Mouse (Mus musculus) forebrain, embryonic 10.5 days (tissue): Measurements from ENCODE around the gene Phka2. TPM values are rescaled to one million over a fixed set of nuclear protein-coding genes. Genes with fewer than 3 reads are reported as not detected.

Source experiments
- DNase-seq: peaks from one replicate; pipeline ENCODE4 v3.0.0-alpha.2; 2017; ENCODE audit warnings: low spot score; ENCODE audit errors: extremely low spot score
- H3K27ac ChIP-seq: fragments of 300-500 bp; sonication (generic); 2 replicates; pipeline ENCODE4 v1.5.1; 2016; ENCODE audit warnings: mild to moderate bottlenecking
- H3K27me3 ChIP-seq: fragments of 300-500 bp; sonication (generic); 2 replicates; pipeline ENCODE4 v1.6.1; 2016; ENCODE audit warnings: mild to moderate bottlenecking; ENCODE audit not compliant: poor library complexity, severe bottlenecking
- H3K36me3 ChIP-seq: fragments of 300-500 bp; sonication (generic); replicated peaks from 2 replicates; pipeline ENCODE4 v1.6.1; 2016; ENCODE audit warnings: mild to moderate bottlenecking, moderate library complexity
- H3K4me1 ChIP-seq: fragments of 300-500 bp; sonication (generic); 2 replicates; pipeline ENCODE4 v1.6.1; 2016
- H3K4me3 ChIP-seq: fragments of 300-500 bp; sonication (generic); 2 replicates; pipeline ENCODE4 v1.5.1; 2016; ENCODE audit warnings: mild to moderate bottlenecking, moderate library complexity
- H3K9me3 ChIP-seq: fragments of 300-500 bp; sonication (generic); 2 replicates; pipeline ENCODE4 v1.6.1; 2016; ENCODE audit warnings: mild to moderate bottlenecking, moderate library complexity
- WGBS: fragments of 180-500 bp; shearing (Covaris S2); methylation state at CpG from one replicate; pipeline ENCODE4 v1.1.7; 2016; 5-methylcytosine and 5-hydroxymethylcytosine counted together
- polyA plus RNA-seq: library from polyadenylated mRNA; unstranded; fragments of >200 nt; fragmentation: Nextera tagmentation; extraction: Ambion mirVana; gene quantifications from 2 replicates; pipeline ENCODE4 v1.2.1, GENCODE M21; 2016

Gene Phka2
- 15.9 and 16.9 TPM in 2 replicates for polyA plus RNA-seq

DNA sequence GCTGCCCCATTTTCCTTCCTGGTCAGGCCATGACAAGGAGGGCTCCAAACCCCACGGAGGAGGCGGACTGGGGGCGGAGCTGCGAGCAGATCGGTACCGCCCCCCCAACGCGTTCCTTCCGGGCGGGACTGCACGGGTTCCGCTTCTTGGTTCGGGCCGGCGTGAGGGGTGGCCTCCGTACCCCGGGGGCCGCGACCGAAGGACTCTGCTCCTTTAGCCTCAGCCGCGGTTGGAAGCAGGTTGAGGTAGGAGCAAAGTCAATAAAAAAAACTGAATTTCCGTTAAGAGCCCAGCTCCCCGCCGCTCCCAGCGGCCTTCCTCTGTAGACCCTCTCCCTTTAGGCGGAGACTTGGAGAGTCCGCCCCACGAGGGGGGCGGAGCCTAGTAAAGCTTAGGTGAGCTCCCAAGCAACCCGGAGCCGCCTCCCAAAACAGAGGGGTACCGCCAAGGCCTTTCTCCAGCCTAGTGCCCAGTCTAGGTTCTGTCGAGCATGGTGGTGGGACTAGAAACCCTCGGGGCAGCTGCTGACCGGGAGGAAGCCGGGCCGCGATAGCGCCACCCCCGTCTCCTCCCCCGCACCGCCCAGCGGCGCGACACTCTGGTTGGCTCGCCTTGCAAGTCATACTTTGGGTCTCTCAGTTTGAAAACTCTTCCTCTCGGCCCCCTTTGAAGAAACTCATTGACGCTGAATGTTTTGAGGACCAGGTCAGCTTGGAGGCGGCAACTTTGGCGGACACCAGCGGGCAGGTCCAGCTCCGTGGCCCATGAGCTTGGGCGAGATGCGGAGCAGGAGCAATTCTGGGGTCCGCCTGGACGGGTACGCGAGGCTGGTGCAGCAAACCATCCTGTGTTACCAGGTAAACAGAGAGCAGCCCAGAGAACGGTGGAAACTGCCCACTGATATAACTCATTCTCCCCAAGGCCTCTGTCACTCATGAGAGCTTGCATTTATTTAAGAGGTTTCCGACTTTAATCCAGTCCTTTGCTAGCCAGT, at the start of gene Phka2:
Gene Phka2, plus strand, starts transcription at position 119 of the 994 bp plus-strand sequence.
- Histone ChIP-seq H3K27me3 (peaks cover 80% of the 10 kb centered on the region), H3K36me3 (no peaks in the 10 kb centered on the region), H3K4me1 (peaks cover 9% of the 10 kb centered on the region), H3K27ac (peak within 1 kb of the TSS; percentile 92), H3K9me3 (no peaks in the 10 kb centered on the region), H3K4me3 (peak within 1 kb of the TSS; percentile 63)
- peak; percentile 76 for DNase-seq
- 20% methylated on average over 61 of the region's 61 CpGs for WGBS

DNA sequence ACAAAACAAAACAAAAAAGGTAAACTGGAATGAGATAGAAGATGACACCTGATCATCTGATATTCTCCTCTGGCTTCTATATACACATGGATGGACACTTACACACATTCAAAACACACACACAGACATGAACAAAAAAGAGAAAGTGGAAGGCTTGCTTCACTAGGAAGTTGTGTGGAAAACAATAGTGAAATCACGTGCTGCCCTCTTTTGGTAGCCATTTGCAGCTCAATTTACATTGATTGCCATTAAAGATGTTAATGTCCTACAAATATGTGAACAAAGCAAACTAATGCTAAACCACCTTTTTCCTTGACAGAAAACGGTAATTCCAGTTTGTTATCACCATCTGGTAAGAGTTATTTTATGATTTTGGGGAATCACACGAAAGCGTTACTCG, 46.3 kb upstream of the Phka2 start:
- H3K4me3 ChIP-seq, result no peak overlapping the region
- H3K36me3 ChIP-seq, result no peaks in the 10 kb centered on the region
- peaks cover 87% of the 10 kb centered on the region for H3K27me3 ChIP-seq
- no peaks in the 10 kb centered on the region for H3K9me3 ChIP-seq
- H3K4me1 ChIP-seq, result no peaks in the 10 kb centered on the region
- WGBS, result 80% methylated on average over 5 of the region's 5 CpGs
- H3K27ac ChIP-seq, result no peak overlapping the region
- no peak for DNase-seq

DNA sequence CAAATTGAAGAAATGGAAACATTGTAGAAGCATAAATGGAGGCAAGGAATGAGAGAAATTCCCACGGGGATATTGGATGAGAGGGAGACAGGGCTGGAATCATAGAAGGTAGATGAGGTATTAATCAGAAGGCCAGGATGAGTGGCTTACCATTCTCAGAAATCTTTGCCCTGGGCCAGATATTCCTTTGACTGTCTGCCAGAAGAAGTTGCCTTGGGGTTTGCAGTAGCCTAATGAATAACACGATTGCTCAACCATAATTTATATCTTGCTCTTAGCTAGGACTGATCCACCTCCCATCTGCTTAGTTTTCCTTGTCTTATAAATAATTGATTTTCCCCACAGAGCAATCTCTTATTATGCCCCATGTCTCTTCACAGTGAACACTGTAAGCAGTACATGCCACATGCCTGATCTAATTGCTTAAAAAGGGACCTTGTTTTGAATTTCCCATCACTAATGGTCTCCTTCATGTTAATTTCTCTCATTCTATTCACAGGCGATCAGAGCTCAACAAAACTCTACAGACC, 30.6 kb upstream of the Phka2 start:
- H3K4me1 ChIP-seq, result no peaks in the 10 kb centered on the region
- peaks cover 55% of the 10 kb centered on the region for H3K27me3 ChIP-seq
- no peaks in the 10 kb centered on the region for H3K36me3 ChIP-seq
- no peak overlapping the region for H3K4me3 ChIP-seq
- 83% methylated on average over 3 of the region's 3 CpGs for WGBS
- DNase-seq, result no peak
- no peaks in the 10 kb centered on the region for H3K9me3 ChIP-seq
- no peak overlapping the region for H3K27ac ChIP-seq

DNA sequence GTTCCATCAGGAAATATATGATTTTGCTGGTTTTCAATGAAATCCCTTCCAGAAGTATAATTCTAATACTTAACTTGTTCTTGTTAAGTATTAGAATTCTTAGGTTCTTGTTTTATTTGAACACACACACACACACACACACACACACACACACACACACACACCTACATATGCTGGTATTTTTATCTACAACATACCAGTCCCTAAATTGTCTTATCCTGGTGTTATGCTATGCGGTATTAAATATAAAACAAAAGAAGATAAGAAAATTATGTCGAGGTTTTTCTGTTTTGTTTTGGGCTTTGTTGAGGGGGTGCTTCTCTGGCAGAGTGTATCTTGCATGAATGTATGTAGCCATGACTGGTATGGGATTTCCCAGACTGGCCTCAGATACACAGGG, 12.2 kb upstream of the Phka2 start:
- no peaks in the 10 kb centered on the region for H3K4me1 ChIP-seq
- H3K36me3 ChIP-seq, result no peaks in the 10 kb centered on the region
- H3K4me3 ChIP-seq, result no peak overlapping the region
- peaks cover 88% of the 10 kb centered on the region for H3K27me3 ChIP-seq
- DNase-seq, result no peak
- no peak overlapping the region for H3K27ac ChIP-seq
- no peaks in the 10 kb centered on the region for H3K9me3 ChIP-seq
- WGBS, result 87% methylated on average over 2 of the region's 2 CpGs

DNA sequence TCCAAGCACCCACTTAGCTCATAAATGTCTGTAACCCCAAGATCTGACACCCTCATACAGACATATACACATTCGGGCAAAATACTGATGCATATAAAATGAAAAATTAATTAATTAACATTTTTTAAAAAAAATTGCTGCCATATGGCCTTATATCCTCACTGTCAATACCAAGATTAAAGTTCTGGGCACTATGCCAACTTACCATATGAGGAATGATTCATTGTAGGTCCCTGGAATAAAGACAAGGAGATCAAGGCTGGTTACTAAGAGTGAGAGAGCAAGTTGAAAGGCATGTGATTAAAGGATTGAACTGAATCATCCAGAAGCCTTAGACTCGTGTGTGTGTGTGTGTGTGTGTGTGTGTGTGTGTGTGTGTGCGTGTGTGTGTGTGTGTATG, 7.6 kb upstream of the Phka2 start:
- Histone ChIP-seq H3K27ac (no peak overlapping the region), H3K4me3 (no peak overlapping the region), H3K27me3 (peaks cover 84% of the 10 kb centered on the region), H3K36me3 (no peaks in the 10 kb centered on the region), H3K4me1 (no peaks in the 10 kb centered on the region), H3K9me3 (no peaks in the 10 kb centered on the region)
- DNase-seq, result no peak
- 62% methylated on average over 3 of the region's 3 CpGs for WGBS

DNA sequence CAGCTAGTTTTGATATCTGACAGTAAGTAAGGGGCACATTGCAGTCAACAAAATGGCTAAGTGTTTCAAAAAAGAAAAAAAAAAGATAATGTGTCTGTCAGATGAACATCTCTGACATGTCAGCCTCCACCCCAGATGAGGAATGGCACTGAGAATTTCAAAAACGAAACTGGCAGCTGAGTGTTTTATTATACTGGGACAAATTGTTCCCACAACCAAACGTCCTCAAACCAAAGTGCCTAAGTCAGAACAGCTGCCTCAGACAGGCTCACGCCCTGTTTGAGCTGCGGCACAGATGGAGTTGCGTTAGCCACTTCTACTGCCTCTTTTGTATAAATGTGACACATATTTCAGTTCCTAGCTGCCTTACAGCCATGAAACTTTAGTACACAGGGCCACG, 7.0 kb upstream of the Phka2 start:
- no peak overlapping the region for H3K4me3 ChIP-seq
- H3K27ac ChIP-seq, result no peak overlapping the region
- peaks cover 78% of the 10 kb centered on the region for H3K27me3 ChIP-seq
- H3K9me3 ChIP-seq, result no peaks in the 10 kb centered on the region
- 78% methylated on average over 6 of the region's 6 CpGs for WGBS
- DNase-seq, result no peak
- no peaks in the 10 kb centered on the region for H3K36me3 ChIP-seq
- no peaks in the 10 kb centered on the region for H3K4me1 ChIP-seq

DNA sequence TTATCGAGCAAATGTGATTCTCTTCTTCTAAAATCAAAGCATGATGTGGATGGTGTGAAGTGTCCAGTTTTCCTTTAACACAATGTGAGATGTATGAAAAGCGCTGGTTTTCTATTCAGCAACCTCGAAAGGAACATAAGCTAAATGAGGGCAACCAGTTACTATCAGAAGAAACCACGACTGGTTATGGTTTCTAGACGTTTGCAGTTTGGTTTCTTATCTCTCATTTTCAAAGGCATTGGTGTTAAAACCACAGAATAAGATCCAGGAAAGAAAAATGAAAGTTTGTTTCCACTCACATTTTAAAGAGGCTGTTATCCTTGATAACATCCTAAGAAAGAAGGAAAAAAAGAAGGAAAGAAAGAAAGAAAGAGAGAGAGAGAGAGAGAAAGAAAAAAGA, 5.5 kb upstream of the Phka2 start:
- H3K4me3 ChIP-seq, result no peak overlapping the region
- WGBS, result 83% methylated on average over 5 of the region's 5 CpGs
- no peaks in the 10 kb centered on the region for H3K9me3 ChIP-seq
- peaks cover 75% of the 10 kb centered on the region for H3K27me3 ChIP-seq
- H3K4me1 ChIP-seq, result peaks cover under 1% of the 10 kb centered on the region; the same call in 1 of the 2 replicates
- no peaks in the 10 kb centered on the region for H3K36me3 ChIP-seq
- H3K27ac ChIP-seq, result no peak overlapping the region
- no peak for DNase-seq

DNA sequence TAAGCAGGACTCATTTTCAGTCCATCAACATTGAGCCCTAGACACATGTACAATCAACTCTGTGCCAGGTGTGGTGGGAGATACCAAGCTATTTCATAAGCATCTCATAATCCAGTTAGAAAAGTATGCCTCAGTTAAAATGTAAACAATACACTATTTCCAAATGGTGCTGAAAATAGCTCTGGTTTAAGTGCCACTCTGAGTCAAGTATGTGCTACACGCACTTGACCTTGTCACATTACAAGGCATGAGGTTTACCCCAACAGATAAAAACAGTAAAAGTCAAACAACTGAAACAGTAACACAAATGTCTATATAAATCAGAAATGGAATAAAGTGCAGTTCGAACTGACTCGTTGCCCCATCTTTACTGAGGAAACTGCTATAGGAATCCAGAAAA, 871 bp upstream of the Phka2 start:
- H3K27me3 ChIP-seq, result peaks cover 81% of the 10 kb centered on the region
- no peak overlapping the region for H3K27ac ChIP-seq
- peaks cover 9% of the 10 kb centered on the region for H3K4me1 ChIP-seq
- no peaks in the 10 kb centered on the region for H3K36me3 ChIP-seq
- no peak for DNase-seq
- 93% methylated on average over 3 of the region's 3 CpGs for WGBS
- H3K4me3 ChIP-seq, result no peak overlapping the region
- H3K9me3 ChIP-seq, result no peaks in the 10 kb centered on the region

DNA sequence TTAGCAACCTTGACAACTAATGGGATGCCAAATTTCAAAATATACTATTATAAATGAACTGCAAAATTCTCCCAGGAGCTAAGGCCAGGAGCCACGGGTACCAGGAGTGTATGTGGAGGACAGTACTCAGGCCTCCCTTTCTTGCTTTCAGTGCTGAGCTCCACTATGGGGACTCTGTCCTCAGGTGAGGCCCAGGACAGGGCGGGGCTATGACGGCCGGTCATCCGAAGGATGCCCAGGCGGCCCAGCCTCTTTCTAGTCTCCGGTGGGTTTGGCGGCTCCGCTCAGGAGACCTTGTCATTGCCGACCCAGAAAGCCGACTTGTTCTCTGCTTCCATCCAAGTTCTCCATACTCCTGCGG, 299 bp upstream of the Phka2 start:
- peak overlapping the region; percentile 92 for H3K27ac ChIP-seq
- peaks cover 9% of the 10 kb centered on the region for H3K4me1 ChIP-seq
- H3K27me3 ChIP-seq, result peaks cover 80% of the 10 kb centered on the region
- H3K9me3 ChIP-seq, result no peaks in the 10 kb centered on the region
- no peak for DNase-seq
- H3K4me3 ChIP-seq, result peak overlapping the region; percentile 63
- no peaks in the 10 kb centered on the region for H3K36me3 ChIP-seq
- WGBS, result 25% methylated on average over 12 of the region's 12 CpGs

DNA sequence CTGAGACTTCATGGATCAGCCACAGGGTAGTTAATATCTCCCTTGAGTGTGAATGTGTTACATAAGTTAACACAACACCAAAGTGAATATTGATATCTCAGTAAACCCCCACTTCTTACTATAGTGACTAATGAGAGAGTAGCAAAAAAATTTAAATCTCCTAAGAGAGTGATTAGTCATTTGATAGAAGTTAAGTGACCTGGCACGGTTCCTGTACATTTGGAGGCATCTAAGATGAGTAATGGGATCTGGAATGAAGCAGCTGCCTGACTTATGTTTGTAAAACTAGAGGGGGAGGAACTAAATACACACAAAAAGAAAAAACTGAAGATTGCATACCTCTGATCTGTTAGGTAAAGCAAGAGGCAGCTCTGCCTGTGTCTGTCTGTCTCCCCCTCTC, 7.1 kb downstream of the Phka2 start:
- Histone ChIP-seq H3K27me3 (peaks cover 77% of the 10 kb centered on the region), H3K9me3 (no peaks in the 10 kb centered on the region), H3K36me3 (no peaks in the 10 kb centered on the region), H3K4me1 (no peaks in the 10 kb centered on the region), H3K27ac (no peak overlapping the region), H3K4me3 (no peak overlapping the region)
- WGBS, result 82% methylated on average over 1 of the region's 1 CpGs
- no peak for DNase-seq

DNA sequence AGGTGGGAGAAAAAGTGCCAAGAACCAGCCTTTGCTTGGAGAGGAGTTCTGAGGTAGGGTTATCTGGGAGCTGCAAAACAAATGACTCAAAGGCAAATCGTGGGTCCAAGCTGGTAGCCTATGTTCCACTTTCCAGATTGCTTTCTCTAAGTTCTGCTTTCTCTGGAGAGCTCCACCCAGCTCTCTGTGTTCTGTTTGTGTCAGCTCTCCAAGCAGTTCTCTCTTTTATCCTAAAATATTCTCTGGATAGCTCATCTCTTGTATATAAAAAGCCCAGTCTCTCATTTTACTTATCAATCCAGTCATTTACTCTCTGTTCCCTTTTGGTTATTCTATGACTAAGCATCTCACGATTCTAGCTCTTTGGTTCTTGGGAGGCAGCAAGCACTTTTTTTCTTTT, 8.2 kb downstream of the Phka2 start:
- Histone ChIP-seq H3K9me3 (no peaks in the 10 kb centered on the region), H3K27me3 (peaks cover 71% of the 10 kb centered on the region), H3K27ac (no peak overlapping the region), H3K4me3 (no peak overlapping the region), H3K36me3 (no peaks in the 10 kb centered on the region), H3K4me1 (no peaks in the 10 kb centered on the region)
- 80% methylated on average over 2 of the region's 2 CpGs for WGBS
- no peak for DNase-seq

DNA sequence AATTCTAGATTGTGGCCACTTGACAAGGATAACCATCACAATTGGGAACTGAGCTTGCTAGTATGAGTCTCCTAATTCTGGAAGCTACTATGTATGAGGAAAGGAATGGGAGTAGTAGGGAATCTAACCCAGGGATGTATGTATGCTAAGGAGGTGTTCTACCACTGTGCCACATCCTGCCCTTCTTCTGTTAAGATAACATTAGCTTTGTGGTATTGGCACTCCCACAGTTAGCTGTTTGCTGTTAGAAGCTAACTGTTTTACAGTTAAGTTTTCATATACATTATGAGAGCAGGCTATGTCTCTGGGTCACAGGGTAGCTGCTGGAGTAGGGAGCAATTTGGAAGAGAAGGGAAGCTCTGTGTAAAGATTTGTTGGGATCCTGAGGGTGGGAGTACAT, 14.1 kb downstream of the Phka2 start:
- no peak for DNase-seq
- Histone ChIP-seq H3K36me3 (no peaks in the 10 kb centered on the region), H3K4me1 (0 out of 2 replicates have a peak, but pooled peaks cover 4% of the 10 kb centered on the region), H3K27ac (no peak overlapping the region), H3K9me3 (no peaks in the 10 kb centered on the region), H3K4me3 (no peak overlapping the region), H3K27me3 (peaks cover 80% of the 10 kb centered on the region)

DNA sequence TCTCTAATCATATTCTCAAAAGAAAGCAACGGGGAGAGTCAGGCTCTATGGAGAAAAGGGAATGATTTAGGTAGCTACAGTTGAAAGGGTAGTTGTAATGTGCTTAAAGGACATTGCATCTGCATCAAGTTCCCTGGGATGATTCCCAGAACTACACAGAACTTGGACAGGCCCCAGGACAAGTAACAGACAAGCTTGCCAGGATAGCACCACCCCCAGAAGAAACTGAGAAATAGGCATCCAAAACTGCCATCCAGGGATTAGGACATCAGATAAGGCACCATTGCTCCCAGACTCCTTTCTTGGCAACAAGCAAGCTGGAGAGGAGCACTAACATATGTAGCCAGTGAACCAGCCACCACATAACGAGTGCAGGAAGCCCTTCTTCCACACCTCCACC, 40.8 kb downstream of the Phka2 start:
- Histone ChIP-seq H3K4me1 (no peaks in the 10 kb centered on the region), H3K27me3 (peaks cover 61% of the 10 kb centered on the region), H3K4me3 (no peak overlapping the region), H3K36me3 (peaks cover 21% of the 10 kb centered on the region), H3K27ac (no peak overlapping the region), H3K9me3 (no peaks in the 10 kb centered on the region)
- no peak for DNase-seq
- 87% methylated on average over 2 of the region's 2 CpGs for WGBS
